Mouse (Mus musculus): ENCODE results near the gene Phyhipl.

GRCm38 (mm10) chr10:70637640-70638328 is 18.0 kb downstream of the Phyhipl start:
- no peak for TF ChIP-seq POLR2A (IDR thresholded peaks at IDR 0.05; ENCODE audit: insufficient read length, low read depth)
- TF ChIP-seq MYOG (IDR thresholded peaks at IDR 0.05; ENCODE audit: control insufficient read depth in 1 of 3, insufficient read depth in 1 of 3, insufficient read length in 2 of 3, low read depth in 2 of 3) = no peak
- TF ChIP-seq USF1 (IDR thresholded peaks at IDR 0.05; ENCODE audit: low read depth) = no peak
- TF ChIP-seq TCF12 (IDR thresholded peaks at IDR 0.05; ENCODE audit: insufficient read depth, poor library complexity, severe bottlenecking) = no peak

Measured in myocyte (in vitro differentiated cells).